Mouse (Mus musculus) thymus, postnatal 10 days (tissue): ENCODE data around the gene Ccz1.

ENCODE experiments used
- DNase-seq, 2 experiments: peaks; one replicate each; pipeline ENCODE4 v3.0.0; 2021; ENCODE audit warnings: low spot score in 2 of 2

Ccz1 gene

DNA sequence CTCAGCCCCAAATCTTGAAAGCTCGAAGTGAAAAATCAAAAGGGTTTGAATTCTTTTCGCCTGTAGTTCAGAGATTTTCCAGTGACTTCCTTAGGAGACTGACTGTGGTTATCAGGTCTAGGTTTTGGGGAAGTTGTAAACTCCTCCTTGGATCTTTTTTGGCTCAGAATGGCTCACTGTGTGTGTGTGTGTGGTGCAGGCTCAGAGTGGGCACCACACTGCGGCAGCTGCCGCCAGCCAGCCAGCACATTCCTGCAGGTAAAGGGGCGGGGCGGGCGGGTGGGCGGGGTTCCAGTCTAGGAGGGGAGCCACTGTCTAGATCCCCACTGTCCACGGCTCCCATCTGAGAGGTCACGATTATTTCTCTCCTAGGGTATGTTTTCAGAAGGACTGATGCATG lies 73.1 kb downstream of the Ccz1 start:
- DNase-seq, result no peak
